Mouse (Mus musculus): ENCODE measurements around the gene Lgi4. TPM values are rescaled to one million over a fixed set of nuclear protein-coding genes. Genes with fewer than 3 reads are reported as not detected.

The Lgi4 gene
- total and polyA plus RNA-seq, 3 experiments = not detected

DNA sequence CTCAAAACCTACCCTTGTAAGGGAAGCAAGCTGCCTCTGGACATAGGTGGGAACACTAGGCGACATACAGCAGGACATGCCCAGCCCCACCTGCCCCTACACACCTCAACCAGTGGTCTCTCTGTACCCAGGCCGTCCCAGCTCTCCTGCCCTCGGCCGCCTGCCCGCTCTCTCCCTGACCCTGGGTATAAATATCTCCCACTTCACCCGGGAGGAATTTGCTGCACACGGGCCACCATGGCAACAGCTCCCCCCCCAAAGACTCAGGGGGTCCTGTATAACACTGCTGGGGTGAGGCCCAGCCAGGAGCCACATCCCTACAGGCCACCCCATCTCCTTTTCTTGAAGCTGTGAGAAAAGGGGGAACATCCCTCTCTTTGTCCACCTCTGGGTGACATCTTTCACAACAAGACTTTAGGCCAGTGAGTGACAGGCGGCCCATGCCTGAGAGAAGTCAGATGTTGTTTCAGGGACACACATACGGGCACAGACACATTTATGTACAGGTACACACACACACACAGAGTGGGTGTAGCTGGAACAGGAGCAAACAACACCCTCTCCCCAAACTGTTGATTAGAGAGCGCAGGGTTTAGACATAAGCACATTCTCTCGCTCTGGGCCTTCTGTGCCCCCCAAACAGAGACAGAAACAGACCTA, 4.4 kb upstream of the Lgi4 start:
- Histone ChIP-seq H3K4me2 (ENCODE audit: insufficient read depth, low read depth, poor library complexity, severe bottlenecking) (no peak overlapping the region), H3K36me3 (replicated peaks in 1 of 2; ENCODE audit: control insufficient read depth in 1 of 2, insufficient read depth in 1 of 2, low read length in 1 of 2) (no peaks in the 10 kb centered on the region), H3K9ac (ENCODE audit: insufficient read depth, low read depth) (no peak overlapping the region), H3K9me3 (replicated peaks; ENCODE audit: low read length) (no peaks in the 10 kb centered on the region), H3K79me2 (replicated peaks; ENCODE audit: control insufficient read depth, extremely low read depth, insufficient read depth, poor library complexity, severe bottlenecking) (no peaks in the 10 kb centered on the region), H3K27ac (ENCODE audit: insufficient read depth, low read depth) (no peak overlapping the region), H3K27me3 (replicated peaks) (peaks cover 67% of the 10 kb centered on the region), H3K4me3 (replicated peaks in 1 of 3; ENCODE audit: low read depth in 2 of 3, low read length in 2 of 3, poor library complexity in 1 of 3) (no peak overlapping the region), H3K4me1 (ENCODE audit: control insufficient read depth in 1 of 2, insufficient read depth in 2 of 2) (peaks cover 13 to 31% of the 10 kb centered on the region in 2 experiments)
- dilution Hi-C loops (cut with MboI; ENCODE audit: extremely low pct_ligation_motif_present, extremely low pct_unique_long_range_greater_than_20kb, low sequenced_read_pairs) = no loop called here
- in situ Hi-C loops (cut with MboI; ENCODE audit: low pct_ligation_motif_present, low pct_unique_long_range_greater_than_20kb, low sequenced_read_pairs) = no loop called here
- no peak for DNase-seq (ENCODE audit: extremely low read depth)
- no peak for TF ChIP-seq MEF2A (IDR thresholded peaks at IDR 0.05; ENCODE audit: borderline replicate concordance, low read depth, low read length)
- TF ChIP-seq MAZ (IDR thresholded peaks at IDR 0.05; ENCODE audit: low read depth, low read length) = no peak
- no peak for TF ChIP-seq POLR2AphosphoS2 (IDR thresholded peaks at IDR 0.05; ENCODE audit: low read depth, low read length)
- TF ChIP-seq USF2 (conservative IDR thresholded peaks at IDR 0.05; ENCODE audit: low read depth, low read length) = no peak
- TF ChIP-seq TBP (conservative IDR thresholded peaks at IDR 0.05; ENCODE audit: low read depth, low read length) = no peak

DNA sequence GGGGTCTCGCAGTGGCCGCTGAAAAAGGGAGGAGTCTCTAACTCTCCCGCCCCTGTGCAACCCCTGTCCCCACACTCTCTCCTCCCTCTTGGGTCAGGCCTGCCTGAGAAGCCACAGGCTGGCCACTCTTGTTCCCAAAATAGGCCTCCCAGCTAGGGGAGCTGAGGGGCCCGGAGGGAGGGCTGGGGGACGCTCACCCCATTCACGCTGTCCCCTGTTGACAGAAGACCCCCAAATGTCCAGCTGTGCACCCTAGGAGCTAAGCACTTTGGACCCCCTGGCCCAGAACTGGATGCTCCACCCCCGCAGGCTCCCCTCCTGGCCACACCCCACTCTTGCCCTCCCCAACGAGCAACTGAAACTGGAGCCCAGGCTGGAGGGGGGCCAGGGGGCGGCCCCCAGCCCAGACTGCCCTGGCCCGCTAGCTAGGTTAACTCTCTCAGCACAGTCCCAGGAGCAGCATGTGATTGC, 3.8 kb upstream of the Lgi4 start:
- no peaks in the 10 kb centered on the region for H3K9me3 ChIP-seq (replicated peaks; ENCODE audit: low read length)
- no peak overlapping the region for H3K4me2 ChIP-seq (ENCODE audit: insufficient read depth, low read depth, poor library complexity, severe bottlenecking)
- H3K27me3 ChIP-seq (replicated peaks) = peaks cover 62% of the 10 kb centered on the region
- no peak for DNase-seq (ENCODE audit: extremely low read depth)
- no peaks in the 10 kb centered on the region for H3K36me3 ChIP-seq (replicated peaks in 1 of 2; ENCODE audit: control insufficient read depth in 1 of 2, insufficient read depth in 1 of 2, low read length in 1 of 2)
- in situ Hi-C loops (cut with MboI; ENCODE audit: low pct_ligation_motif_present, low pct_unique_long_range_greater_than_20kb, low sequenced_read_pairs) = no loop called here
- no peak overlapping the region for H3K27ac ChIP-seq (ENCODE audit: insufficient read depth, low read depth)
- no peaks in the 10 kb centered on the region for H3K79me2 ChIP-seq (replicated peaks; ENCODE audit: control insufficient read depth, extremely low read depth, insufficient read depth, poor library complexity, severe bottlenecking)
- dilution Hi-C loops (cut with MboI; ENCODE audit: extremely low pct_ligation_motif_present, extremely low pct_unique_long_range_greater_than_20kb, low sequenced_read_pairs) = no loop called here
- H3K9ac ChIP-seq (ENCODE audit: insufficient read depth, low read depth) = no peak overlapping the region
- peaks cover 13 to 28% of the 10 kb centered on the region in 2 experiments for H3K4me1 ChIP-seq (ENCODE audit: control insufficient read depth in 1 of 2, insufficient read depth in 2 of 2)
- TF ChIP-seq E2F4 (IDR thresholded peaks at IDR 0.05; ENCODE audit: insufficient replicate concordance, low read depth, low read length) = no peak
- no peak for TF ChIP-seq NRF1 (IDR thresholded peaks at IDR 0.05; ENCODE audit: low read depth, low read length)
- TF ChIP-seq KAT2A (IDR thresholded peaks at IDR 0.05; ENCODE audit: insufficient replicate concordance, low read length) = no peak
- no peak for TF ChIP-seq ELF1 (IDR thresholded peaks at IDR 0.05; ENCODE audit: low read depth, low read length)
- TF ChIP-seq IRF4 (IDR thresholded peaks at IDR 0.05; ENCODE audit: low read depth, low read length) = no peak
- no peak for TF ChIP-seq MAX (IDR thresholded peaks at IDR 0.05; ENCODE audit: low read length)
- no peak for TF ChIP-seq USF1 (IDR thresholded peaks at IDR 0.05; ENCODE audit: low read depth, low read length)
- no peak for TF ChIP-seq RCOR1 (conservative IDR thresholded peaks at IDR 0.05; ENCODE audit: low read depth, low read length)
- no peak overlapping the region for H3K4me3 ChIP-seq (replicated peaks in 1 of 3; ENCODE audit: low read depth in 2 of 3, low read length in 2 of 3, poor library complexity in 1 of 3)

All from CH12.LX (cell line).